Mouse (Mus musculus): ENCODE measurements around the gene Fhit.

Gene Fhit

DNA sequence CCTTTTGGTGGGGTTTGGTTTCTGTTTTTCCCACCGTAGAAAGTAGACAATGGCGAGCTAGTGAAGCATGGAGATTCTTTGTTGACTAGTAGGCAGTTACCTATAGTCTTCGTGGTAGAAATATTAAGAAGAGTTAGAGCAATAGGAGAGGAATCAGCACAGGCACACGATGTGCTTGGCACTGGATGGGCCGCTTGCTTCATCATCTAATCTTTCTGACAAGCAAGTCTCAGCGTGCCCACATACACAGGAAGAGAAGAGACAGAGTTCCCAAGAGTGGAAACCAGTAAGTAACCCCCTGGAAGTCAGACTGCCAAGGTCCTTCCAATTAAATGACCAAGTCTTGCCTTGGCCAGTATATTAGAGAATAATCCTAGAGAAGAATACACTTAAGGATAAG lies 797.6 kb downstream of the Fhit start:
- DNase-seq (ENCODE audit: low spot score in 2 of 2): no peak

- no peak for DNase-seq (ENCODE audit: low spot score in 2 of 2)
These were observed 798.5 kb downstream of the Fhit start for GRCm38 (mm10) chr14:10363306-10363705.

- no peak for DNase-seq (ENCODE audit: low spot score in 2 of 2)
These were observed 815.9 kb downstream of the Fhit start for GRCm38 (mm10) chr14:10345905-10346304.

GRCm38 (mm10) chr14:10344064-10344463 lies 817.8 kb downstream of the Fhit start:
- no peak for DNase-seq (ENCODE audit: low spot score in 2 of 2)

GRCm38 (mm10) chr14:10316764-10317163 lies 845.1 kb downstream of the Fhit start:
- DNase-seq (ENCODE audit: low spot score in 2 of 2): no peak

GRCm38 (mm10) chr14:10312190-10312589 lies 849.6 kb downstream of the Fhit start:
- DNase-seq (ENCODE audit: low spot score in 2 of 2): no peak

DNA sequence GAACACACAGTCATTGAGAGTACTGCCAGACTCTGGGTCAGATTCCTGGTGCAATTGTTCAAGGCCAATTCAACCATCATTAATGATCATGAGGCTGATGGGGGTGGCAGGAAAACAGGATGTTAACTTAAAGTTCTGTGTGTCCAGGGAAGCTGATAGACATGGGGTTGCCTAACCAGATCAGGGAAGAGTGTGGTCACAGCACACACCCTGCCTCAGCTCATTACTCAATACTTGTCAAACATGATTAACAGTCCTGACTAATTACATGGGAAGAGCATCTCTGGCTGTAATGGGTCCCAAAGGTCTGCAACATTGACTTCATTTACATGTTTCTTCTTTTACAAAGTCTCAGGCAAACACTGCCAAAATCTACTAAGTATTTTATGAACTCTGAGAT lies 856.5 kb downstream of the Fhit start:
- no peak for DNase-seq (ENCODE audit: low spot score in 2 of 2)

GRCm38 (mm10) chr14:10301497-10301896 lies 860.3 kb downstream of the Fhit start:
- peak in 1 of 2 experiments; percentile 15 for DNase-seq (ENCODE audit: low spot score in 2 of 2)

GRCm38 (mm10) chr14:10300914-10301313 lies 860.9 kb downstream of the Fhit start:
- DNase-seq (ENCODE audit: low spot score in 2 of 2): peak in 1 of 2 experiments; percentile 8

DNA sequence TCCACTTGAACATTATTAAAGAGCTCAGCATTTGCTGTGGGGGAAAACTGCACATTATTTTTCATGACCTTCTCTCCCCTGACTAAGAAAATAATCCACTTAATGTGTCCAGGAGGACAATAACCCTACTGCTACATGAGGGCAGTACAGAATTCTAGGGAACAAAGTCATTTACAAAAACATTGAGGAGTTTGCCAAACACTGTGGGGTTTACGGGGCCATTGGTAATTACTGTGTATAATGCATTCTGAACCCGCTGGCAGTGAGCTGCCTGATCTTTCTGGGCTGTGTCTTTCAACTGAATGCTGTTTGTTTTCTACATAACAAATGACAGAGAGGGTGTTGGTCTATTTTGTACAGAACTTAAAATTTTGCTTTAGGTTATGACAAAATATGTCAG lies 862.8 kb downstream of the Fhit start:
- DNase-seq (ENCODE audit: low spot score in 2 of 2): no peak

- peak in 1 of 2 experiments; percentile 7 for DNase-seq (ENCODE audit: low spot score in 2 of 2)
These were observed 872.8 kb downstream of the Fhit start for GRCm38 (mm10) chr14:10289043-10289442.

DNA sequence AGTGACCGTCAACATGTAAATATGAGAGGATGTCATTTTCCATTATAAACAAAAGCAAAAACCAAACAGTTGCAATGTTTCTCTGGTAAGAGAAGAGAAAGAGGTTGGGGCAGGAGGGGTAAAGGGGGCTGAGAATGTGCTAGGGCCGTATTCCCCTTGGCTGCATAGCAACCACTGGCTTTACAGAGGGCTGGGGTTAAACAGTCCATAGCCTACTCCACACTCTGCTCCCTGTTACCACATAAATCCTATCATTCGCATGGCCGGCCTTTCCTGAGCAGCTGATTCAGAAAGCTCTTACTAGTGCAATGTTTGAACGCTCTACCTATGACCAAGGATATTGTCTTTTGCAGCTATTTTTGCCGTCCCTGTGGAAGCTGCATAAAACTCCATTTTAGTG lies 875.8 kb downstream of the Fhit start:
- no peak for DNase-seq (ENCODE audit: low spot score in 2 of 2)

DNA sequence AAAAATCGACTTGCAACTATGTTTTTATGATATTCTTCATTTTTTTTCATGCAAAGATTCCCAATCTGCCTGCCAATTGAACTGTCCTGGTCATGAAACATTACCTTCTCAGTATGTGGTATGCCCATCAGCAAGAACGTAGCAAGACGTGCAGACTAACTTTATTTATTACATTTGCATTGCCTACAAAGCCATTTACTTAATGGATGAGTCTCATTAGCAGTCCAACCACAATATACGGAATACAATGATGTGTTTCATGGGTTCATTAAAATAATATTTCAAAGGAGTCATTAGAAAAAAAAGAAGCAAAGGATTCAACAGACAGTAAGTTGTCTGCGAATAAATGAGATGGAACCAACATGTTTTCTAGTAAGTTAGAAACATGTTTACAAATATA lies 933.1 kb downstream of the Fhit start:
- DNase-seq (ENCODE audit: low spot score in 2 of 2): no peak

GRCm38 (mm10) chr14:10221847-10222246 lies 940.0 kb downstream of the Fhit start:
- no peak for DNase-seq (ENCODE audit: low spot score in 2 of 2)

DNA sequence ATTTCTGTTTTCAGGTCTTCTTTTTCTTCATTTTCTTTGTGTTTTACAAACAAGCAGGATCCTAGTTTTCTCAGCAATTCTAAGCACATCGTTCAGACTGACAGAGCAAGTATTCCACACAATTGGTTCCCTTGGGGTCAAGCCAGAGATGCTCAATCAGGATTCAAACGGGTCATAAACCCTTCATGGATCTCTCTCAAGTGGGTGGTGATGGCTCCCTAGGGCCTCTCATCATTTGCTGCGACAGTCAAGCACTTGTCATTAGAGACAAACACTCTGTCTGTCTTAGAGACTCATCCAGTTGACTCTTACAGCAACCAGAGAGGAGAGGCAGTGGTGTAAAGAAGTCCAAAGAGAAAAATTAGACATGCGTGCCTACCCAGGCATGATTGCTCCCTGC lies 948.6 kb downstream of the Fhit start:
- no peak for DNase-seq (ENCODE audit: low spot score in 2 of 2)

GRCm38 (mm10) chr14:10211184-10211583 lies 950.7 kb downstream of the Fhit start:
- DNase-seq (ENCODE audit: low spot score in 2 of 2): no peak

DNA sequence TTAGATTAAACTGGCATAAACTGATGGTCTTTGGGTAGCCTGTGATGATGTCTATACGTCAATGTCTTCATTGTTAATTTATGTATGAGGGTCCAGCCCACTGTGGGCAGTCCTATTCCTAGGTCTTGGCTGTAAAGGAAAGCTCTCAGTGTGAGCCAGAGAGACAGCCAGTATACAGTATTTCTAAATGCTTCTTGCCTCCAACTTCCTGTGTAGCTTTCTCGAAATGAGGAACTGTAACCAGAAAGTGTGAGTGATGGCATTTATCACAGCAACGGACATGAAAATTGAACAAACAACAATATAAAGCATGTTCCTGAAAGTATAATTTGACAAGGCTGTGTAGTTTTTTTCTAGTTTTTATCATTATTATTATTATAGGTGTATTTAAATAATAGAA lies 952.8 kb downstream of the Fhit start:
- DNase-seq (ENCODE audit: low spot score in 2 of 2): peak; percentile 12 to 36

GRCm38 (mm10) chr14:10205699-10206098 lies 956.1 kb downstream of the Fhit start:
- no peak for DNase-seq (ENCODE audit: low spot score in 2 of 2)

GRCm38 (mm10) chr14:10205290-10205689 lies 956.5 kb downstream of the Fhit start:
- no peak for DNase-seq (ENCODE audit: low spot score in 2 of 2)

GRCm38 (mm10) chr14:10194130-10194529 lies 967.7 kb downstream of the Fhit start:
- no peak for DNase-seq (ENCODE audit: low spot score in 2 of 2)

DNA sequence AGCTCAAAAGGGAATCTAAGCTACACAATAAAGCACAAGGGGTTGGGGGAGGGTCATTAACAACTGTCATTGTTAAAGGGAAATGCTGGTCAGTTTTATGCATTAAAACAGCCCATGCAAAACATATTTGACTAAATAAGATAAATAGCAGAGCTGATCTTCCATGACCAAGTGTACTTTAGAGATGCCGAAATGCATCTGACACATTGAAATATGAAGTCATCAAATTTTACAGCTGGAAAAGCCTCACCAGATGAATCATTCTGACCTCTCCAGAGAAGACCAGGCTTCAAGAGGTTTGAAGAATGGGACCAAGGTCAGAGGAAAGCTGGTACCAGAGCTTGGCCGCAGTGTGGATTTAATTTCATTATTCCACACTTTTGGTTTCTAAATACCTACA lies 990.1 kb downstream of the Fhit start:
- no peak for DNase-seq (ENCODE audit: low spot score in 2 of 2)

DNA sequence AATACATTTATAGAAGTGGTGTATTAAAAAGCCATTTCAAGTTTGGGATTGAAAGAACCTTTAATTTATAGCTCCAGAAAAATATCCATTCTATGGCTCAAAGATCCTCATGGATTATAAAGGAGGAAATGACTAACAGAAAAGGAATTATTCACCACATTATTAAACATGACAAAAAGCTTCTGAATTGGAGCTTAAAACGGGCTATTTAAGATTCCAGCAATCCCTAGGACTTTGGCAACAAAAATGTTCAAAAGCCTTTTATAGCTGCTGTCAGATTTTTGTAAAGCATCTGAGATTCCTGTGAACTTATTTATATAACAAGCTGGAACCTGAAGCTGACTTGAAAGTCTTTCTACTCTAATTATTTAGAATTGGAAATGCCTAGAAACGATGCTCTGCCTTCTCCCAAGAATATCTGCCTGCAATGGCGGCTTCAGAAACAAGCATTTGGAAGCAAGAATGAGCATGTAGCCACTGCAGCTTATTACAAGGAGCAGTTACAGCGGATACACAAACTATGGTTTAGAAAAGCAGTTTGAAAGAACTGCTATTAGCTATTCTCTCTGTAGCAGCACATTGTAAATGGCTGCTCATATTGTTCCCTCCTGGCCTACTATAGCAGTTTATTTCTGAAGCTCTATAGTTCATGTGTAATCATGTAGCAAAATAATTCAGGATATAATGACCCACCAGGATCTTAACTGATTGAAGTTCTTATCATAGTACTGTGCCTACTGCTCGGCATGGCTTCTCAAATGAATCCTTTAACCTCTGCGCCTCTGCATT lies 995.0 kb downstream of the Fhit start:
- DNase-seq (ENCODE audit: low spot score in 2 of 2): no peak

DNA sequence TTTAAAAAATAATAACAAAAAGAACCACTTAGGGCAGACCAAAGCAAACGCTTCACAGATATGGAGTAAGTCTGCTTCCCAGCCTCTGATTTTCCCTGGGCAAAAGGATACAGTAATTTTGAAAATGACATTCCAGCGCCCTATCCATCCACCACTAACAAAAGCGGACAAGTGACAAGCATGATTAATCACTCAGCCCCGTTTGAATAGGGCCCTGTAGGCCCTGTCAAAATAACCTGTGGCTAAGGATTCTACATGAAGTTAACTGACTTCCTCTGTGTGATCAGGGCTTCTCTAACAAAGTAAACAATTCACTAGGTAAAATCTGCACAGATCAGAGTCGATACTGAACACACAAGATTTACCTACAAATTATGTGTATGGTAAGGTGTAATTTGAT lies 1012.0 kb downstream of the Fhit start:
- DNase-seq (ENCODE audit: low spot score in 2 of 2): no peak

- no peak for DNase-seq (ENCODE audit: low spot score in 2 of 2)
These were observed 1022.5 kb downstream of the Fhit start for GRCm38 (mm10) chr14:10139311-10139710.

Measured in spleen, postnatal 36 days (tissue).